Mouse (Mus musculus) thymus, postnatal 25 days (tissue): ENCODE results near the gene St8sia1.
"Not testable (repeated sequence)": the region's sequence is repeated elsewhere in the genome, so short reads cannot be mapped to it uniquely, and the experiment has no call there.

Experiments
- DNase-seq: peaks from one replicate; pipeline ENCODE4 v3.0.0; 2022

Gene St8sia1

DNA sequence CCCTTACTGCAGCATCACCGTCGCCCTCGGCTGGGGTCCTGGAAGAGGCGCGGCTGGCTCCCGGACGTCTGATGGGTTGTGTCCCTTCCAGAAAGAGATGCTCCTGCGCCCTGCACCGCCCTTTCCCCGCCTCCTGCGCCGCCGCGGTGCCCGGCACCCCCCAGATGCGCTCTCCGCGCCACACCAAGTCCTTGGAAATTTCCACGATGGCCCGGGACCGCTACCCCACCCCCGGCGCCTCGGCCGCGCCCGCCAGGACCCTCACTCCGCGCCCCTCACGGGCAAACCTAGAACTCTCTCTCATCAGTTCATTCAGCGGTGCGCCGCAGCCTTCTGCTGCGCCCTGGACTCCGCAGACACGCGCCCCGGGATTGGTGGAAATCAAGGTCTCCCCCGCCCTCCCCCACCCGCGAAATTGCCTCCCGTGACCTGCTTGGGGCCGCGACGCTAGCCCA, at the start of gene St8sia1:
Gene St8sia1 (minus strand): TSS at position 377 of the 455 bp plus-strand sequence.
- DNase-seq = no peak

DNA sequence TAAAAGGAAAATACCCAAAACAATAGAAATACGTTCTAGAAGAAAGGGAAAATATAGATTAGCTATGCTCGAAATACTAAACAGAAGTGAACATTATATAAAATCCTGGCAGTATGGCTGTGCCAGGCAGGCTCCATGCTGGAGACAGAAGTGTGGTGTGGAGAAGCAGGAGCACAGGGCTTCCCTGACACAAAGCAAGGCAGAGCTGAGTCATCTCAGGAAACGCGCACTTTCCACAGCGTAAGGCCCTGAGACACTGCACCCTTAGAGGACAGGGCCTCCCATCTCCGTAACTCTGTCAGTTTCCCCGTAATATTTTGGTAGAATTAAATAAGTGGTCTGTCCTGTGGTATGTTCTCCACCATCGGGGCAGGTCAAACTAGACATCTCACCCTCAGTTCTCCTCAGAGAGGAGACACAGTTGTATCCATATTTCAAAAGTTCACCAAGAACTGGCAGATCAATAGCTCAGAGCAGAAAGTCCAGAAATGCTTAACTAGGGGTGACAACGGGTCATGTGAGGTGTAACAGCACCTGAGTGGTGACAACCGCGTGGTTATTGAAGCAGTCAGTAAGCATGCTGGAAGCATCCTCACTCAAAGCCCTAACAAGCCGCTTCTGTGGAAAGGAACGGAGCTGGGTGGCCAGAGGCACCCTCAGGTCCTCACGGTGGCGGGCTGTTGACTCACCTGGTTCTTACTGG, 48.4 kb upstream of the St8sia1 start:
- no peak for DNase-seq

DNA sequence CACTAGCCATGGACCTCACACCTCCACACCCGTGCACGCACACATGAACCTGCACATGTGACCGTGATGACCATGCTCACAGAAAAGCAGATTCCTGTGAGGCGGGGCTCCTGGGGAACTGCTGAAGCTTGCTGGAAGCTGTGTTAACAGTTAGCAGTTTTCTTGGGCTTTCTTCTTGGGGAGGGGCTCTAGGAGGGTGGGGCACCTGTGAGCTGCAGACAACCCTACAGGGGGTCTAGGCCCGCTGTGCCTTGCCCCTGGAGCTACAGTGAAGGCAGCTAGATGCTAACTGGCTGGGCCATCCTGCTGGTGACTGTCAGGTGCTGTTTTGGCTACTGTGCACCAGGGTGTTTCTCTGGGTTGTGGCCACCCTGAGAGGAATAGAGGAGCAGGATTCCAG, 44.6 kb upstream of the St8sia1 start:
- DNase-seq = no peak

DNA sequence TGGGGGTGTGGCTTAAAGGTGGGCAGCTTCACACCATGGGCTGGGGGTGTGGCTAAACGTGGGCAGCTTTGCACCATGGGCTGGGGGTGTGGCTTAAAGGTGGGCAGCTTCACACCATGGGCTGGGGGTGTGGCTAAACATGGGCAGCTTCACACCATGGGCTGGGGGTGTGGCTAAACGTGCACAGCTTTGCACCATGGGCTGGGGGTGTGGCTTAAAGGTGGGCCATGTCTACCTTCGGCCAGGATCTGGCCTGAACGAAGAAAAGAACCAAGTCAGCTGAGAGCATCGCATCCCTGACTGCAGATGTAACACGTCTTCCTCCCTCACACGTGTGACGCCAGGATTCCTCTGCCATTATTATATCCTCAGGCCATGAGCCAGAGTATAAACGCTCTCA, 41.0 kb upstream of the St8sia1 start:
- not testable (repeated sequence) for DNase-seq

DNA sequence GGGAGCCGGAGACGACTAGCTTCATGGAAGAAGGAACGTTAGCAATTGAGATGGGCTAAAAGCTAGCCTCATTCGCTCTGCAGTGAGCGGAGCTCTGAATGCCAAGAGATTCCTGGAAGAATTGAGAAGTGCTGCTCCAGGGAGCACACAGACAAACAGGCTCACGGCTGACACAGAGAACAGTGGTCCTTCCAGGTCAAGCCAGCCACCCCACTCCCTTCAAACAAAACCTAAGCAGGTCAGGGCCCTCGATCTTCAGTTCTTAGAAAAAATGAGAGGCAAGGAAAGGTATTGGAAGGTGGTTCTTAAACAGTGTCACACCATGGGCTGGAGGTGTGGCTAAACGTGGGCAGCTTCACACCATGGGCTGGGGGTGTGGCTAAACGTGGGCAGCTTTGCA, 40.5 kb upstream of the St8sia1 start:
- no peak for DNase-seq

DNA sequence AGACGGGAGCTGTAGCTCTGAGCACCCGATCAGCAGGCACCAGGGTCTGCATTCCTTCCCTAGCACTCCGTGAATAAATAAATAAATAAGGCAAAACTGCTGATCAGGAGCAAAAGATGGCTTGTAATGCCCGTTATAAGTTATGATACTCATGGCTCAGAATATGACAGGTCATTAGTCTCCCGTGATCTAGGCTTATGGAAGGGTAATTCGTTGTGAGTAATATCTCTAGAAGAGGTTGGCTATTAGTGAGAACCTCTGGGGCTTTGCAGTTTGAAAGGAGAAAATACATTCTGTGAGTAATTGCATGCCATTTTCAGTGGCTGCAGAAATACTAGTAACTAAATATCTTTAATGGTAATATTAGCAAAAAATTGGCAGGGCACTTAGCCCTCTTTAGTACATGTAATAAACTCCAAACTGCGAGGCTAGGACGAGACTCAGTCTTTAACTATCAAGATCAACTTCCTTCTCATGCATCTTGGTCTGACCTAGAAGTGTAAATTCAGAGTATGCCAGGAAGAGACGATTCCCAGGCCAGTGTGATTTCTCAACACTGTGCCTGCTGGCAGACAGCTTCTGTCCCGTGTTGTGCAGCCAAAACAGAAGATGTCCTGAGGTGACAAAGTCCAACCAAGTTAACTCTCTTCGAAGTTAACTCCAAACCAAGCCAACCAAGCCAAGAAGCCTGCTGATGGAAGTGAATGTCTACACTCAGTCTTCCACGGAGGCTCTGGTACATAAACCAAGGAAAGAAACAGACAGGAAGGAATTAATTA, 34.2 kb upstream of the St8sia1 start:
- DNase-seq = no peak

DNA sequence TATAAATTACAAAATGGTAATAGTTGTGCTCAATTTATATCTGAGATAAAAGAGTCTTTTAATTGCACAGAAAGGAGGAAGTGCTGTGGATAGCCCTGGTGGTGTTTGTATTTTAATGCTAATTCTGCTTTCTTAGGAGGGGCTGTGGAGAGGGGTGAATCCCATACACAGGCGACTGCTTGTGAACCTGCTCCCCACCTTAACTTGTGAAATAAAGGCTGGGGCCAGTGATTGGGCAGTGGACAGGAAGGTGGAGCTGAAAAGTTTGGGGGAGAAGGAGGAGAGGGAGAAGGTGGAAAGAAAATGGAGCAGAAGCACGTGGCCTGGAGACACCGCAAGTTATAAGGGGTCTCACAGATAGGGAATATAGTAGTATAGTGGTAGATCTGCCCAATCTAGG, 32.6 kb upstream of the St8sia1 start:
- no peak for DNase-seq

DNA sequence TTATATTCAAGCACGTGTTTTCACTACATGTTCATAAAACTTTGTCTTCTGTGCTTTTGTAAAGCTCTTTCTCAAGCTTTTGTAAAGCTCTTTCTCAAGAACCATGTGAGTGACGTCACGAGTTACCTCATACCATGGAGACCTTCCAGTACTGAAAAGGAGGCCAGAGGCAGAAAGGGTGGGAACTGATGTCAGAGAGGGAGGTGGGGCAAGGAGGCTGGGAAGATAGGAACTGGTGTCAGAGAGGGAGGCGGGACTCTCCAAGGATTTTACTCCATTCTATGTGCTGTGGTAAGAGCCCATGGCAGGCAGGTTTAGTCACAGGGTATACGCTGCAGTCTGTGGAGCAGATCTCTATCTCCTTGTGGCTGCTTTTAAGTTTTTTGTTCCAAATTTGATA, 31.3 kb upstream of the St8sia1 start:
- DNase-seq = no peak

DNA sequence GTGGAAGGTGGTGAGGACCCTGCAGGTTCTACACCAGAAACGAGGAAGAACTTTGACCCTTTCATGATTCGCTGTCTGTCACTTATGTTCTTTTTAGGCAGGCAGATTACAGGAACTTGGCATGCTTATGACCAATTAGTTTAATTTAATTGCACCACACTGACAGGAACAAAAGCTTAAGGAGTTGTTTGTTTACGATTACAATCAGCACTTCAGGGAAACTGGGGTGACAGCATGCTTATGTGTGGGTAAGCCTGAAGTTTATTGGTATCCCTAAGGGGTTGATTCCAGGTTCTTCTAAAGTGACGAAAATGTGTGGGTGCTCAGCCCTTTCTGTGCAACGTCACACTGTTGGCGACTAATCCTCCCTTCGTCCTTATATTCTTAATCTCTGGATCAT, 30.6 kb upstream of the St8sia1 start:
- no peak for DNase-seq

DNA sequence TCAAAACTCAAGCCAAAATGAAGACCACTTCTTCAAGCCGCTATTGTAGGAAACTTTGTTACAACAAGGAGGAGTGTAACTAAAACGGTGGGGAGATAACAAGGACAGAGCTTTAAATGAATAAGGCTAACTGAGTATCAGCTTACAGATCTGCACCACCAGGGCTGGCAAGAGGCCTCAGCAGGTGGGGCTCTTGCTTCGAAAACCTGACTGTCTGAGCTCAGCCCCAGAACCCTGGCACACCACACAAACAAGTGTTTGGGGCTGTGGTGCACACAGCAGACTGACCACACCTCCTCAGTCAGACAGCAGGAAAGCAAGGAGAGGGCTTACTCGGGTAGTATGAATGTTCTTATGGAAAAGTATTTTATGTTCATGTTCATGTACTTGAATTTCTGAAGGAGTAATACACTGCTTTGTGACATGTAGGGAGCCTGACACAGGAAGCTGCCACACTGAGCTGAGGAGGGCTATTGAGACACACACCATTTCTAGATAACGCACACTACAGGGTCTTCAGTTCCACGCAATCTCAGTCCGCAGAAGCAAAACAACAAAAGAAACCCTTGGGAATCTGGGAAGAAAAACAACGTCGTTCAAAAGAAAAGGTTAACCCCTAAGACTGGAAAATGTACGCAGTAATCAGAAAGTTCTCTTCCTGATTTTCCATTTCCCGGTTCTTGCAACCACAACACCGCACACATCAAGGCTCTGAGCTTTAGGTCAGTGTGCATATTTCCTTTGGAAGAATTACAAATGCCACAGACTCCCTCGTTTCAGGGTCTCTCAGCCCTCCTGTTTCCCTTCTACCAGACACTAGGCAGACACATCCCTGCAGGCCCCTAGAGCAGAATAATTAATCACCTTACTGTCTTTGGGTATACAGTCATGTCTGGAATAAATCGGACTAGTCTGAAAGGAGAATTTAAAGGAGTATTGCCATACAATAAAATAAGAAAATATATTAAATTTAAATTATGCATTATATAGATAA, 29.8 kb upstream of the St8sia1 start:
- DNase-seq = peak; percentile 41

DNA sequence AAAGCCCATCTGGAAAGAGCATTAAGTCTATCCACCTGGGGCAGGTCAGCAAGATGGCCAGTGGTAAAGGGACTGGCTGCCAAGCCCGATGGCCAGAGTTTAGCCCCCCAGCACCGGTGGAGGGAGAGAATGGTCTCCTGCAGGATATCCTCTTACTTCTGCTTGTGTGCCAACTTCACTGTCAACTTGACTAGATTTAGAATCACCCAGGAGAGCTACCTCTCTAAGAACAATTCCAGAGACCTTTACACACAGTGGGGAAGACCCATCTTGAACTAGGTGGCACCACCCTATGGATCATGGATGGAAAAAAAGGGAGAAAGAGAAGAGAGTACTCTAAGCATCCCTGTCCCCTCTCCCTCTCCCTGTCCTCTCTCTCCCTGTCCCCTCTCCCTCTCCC, 28.7 kb upstream of the St8sia1 start:
- DNase-seq = no peak

DNA sequence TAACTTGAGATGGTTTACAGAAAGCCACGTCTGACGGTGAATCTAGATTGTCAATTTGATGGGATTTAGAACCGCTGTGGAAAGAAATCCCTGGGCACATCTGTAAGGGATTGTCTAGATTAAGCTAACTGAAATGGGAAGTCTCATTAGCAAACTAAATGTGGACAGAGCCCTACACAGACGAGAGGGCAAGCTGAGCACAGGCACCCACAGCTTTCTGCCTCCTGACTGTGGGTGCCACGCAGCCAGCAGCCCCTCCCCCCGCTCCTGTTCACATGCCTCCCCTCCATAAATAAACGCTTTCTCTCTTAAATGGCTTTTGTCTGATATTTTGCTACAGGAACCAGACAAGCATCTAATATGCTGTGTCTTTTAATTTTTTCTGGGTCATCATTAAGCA, 27.8 kb upstream of the St8sia1 start:
- no peak for DNase-seq

DNA sequence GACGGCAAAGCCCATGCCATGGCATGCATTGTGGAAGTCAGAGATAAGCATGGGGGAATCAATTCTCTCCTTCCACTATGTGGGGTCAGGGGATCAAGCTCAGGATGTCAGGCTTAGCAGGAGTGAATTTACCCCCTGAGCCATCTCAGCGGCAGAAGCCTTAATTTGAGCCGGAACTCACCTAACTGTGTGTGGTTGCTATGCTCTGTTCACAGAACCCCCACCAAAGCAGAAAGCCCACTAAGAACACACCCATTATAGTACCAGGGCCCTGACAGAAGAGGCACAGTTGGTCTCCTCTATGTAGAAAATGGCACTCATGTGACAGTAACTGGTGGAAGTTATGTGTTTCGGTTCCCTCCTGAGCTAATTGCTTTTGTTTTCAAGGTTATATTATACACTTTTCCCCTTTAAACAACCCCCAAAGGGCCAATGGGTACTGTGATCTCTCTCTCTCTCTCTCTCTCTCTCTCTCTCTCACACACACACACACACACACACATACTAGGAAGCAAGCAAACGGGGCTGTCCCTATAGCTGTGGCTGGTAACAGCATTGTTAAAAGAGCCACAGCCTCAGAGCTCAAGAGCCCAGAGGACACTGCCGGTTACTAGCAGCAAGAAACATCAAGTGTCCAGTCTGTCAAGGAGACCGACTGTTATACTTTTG, 27.3 kb upstream of the St8sia1 start:
- no peak for DNase-seq

DNA sequence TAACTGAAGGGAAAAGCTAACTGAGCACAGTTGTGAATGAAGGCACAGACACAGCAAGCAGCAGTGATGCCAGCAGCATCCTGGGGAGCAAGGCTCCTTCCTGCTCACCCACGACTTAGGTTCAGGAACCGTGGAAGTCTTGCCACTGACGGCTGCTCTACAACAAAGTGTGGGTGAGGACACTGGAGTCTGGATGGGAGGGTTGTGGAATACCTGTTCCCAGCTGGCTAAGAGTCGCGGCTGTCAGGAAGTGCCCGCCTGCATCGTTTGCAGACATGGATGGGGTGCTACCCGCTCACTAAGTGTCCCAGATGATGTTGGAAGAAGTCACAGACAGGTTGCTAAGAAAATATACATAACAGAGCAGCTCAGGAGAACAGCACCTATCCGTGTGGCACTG, 26.3 kb upstream of the St8sia1 start:
- no peak for DNase-seq

DNA sequence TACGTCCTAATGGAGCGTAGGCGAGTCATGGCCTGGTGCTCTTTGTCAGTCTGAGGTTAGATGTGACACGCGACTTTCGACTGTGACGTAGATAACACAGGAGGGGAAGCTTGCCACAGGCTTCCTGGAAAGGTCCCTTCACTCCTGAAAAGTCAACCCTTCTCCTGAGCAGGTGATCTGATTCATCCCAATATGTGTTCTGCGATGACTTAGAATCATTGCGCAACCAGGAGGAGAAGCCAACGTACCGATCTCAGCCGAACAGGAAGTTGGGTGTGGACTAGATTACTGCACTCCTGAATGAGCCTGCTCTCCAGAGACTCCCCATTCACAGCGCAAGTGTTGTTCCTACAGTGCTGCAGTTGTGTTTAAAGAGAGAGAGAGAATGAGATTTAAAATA, 25.2 kb upstream of the St8sia1 start:
- no peak for DNase-seq

DNA sequence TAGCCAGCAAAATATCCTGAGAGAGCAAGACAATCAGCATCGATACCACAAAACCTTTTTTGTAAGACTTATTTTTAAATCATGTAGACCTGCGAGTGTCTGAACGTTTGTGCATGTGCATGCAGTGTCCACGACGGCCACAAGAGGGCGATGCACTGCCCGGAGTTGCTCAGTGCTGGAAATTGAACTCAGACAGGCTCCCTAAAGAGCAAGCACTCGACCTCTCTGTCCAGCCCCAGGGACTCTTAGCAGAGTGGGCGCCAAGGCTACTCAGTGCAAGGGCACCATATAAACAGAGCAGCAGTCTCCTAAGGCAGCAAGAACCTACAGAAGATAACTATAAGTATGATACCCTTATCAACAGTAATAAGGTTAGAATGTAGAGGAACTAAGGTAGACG, 24.5 kb upstream of the St8sia1 start:
- DNase-seq = peak; percentile 83

DNA sequence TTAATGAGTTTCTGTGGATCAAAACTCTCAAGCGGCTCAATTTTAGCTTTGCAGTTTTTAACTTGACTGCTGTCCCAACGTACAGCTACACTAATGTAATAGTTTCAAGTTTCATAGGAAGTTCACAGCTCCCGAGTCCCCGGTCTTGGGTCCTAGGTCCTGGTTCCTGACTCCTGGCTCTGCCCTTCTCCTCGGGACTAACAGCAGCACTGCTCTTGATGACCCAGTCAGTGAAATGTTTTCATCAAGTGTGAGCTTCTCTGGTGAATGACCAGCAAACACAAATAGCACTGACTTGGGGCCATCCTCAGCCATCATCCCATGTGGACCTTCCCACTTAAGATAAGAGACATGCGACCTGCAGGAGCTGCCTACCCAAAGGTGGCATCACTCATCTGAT, 24.0 kb upstream of the St8sia1 start:
- DNase-seq = no peak

DNA sequence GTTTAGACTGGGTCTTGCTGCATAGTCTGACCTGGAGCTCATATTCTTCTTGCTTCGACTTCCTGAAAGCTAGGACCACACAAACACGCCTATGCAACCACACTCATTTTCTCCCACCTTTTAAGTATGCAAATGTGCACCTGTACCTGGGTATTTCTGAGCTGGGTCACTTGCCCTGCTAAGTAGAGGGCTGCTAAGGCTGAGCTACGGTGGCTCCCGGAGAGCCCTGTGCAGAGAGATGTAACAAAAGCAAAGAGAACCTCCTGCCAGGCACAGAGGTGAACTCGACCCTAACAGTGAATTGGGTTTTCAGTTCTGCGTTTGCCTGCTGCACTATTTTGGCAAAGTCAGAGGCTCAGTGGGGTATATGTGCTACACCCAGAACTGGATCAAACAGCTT, 23.4 kb upstream of the St8sia1 start:
- DNase-seq = no peak

DNA sequence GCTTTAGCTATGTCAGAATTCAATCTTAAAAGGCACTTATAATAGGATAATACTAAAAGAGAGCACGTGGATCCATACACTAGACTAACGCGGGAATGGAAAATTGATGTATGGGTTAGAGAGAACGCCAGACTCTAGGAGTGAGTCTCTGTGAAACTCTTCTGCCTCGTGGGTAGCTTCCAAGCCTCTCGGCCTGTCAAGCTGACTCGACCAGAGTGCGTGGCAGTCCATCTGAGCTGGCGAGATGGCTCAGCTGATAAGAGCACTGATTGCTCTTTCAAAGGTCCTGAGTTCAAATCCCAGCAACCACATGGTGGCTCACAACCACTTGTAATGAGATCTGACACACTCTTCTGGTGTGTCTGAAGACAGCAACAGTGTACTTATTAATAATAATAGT, 22.5 kb upstream of the St8sia1 start:
- not testable (repeated sequence) for DNase-seq

DNA sequence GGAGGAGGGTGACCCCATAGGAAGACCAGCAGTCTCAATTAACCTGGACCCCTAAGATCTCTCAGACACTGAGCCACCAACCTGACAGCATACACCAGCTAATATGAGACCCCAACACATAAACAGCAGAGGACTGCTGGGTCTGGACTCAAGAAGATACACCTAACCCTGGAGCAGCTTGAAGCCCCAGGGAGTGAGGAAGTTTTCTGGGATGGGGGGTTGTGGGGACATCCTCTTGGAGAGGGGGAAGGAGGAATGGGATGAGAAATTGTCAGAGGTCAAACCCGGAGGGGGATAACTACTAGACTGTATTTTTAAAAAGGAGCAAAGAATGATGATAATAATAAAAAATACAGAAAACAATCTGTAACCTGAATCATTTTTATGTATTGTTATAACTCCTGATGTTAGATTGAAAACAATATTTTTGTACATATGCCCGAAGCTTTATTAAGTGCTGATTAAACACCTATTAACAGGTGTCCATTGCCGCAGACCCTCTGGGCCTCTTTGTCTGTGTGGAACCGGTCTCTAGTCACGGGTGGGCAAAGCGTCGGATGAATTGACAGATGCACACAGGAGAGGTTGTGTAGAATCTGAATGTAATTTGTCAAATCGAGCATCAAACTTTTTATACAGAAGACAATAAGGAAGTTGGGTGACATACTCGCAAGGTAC, 21.4 kb upstream of the St8sia1 start:
- DNase-seq = not testable (repeated sequence)

DNA sequence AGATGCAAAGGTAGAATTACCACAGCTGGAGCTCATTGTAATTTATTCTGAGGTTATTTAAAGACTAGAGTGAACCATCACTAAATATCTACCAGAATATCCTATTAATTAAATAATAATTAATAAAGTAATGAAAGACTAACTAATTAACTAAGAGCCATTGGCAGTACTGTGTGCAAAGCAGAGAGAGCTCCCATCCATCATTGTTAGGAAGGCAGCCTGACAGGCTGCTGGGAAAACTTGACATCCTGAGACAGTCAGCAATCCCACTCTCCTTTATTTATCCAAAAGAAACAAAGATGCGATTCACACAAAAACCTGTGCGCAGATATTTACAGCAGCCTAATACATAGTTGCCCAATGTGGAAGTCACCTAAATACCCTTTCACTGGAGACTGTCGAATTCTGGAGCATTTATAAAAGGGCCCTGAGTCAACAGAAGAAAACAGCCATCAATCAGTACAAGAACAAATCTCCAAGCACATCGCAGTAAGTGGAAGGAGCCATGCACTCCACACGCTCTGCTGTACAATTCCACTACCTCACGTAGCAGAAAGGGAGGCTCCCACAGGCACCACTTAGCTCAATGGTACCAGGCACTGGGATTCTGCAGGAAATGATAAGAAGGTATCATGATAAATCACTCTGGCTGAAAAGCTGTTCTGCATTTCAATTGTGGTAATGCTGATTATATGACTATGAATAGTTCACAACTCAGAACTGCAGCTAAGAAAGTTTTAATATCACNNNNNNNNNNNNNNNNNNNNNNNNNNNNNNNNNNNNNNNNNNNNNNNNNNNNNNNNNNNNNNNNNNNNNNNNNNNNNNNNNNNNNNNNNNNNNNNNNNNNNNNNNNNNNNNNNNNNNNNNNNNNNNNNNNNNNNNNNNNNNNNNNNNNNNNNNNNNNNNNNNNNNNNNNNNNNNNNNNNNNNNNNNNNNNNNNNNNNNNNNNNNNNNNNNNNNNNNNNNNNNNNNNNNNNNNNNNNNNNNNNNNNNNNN, 15.7 kb upstream of the St8sia1 start:
- no peak for DNase-seq
